Mouse (Mus musculus) MEL (cell line): ENCODE data around the gene Usp49. TPM values are rescaled to one million over a fixed set of nuclear protein-coding genes. Genes with fewer than 3 reads are reported as not detected.
A peak's percentile ranks its signal among the peaks of the same experiment; 100 is the strongest.

Source experiments
- DNase-seq: peaks from one replicate; pipeline ENCODE4 v3.0.0; 2011; ENCODE audit warnings: low read depth, low spot score
- H3K27ac ChIP-seq: 2 replicates; pipeline ENCODE4 v1.5.1; 2012; ENCODE audit warnings: low read depth, mild to moderate bottlenecking, control low read depth, low read length, moderate library complexity; ENCODE audit not compliant: control insufficient read depth
- H3K27me3 ChIP-seq, 2 experiments: fragments of 150-350 bp in 1 of 2; sonication (generic) in 1 of 2; 2 replicates each; pipeline ENCODE4 v1.6.1; 2012; ENCODE audit warnings: low read length in 2 of 2, mild to moderate bottlenecking in 2 of 2, improper control_type of control experiment in 1 of 2, moderate library complexity in 1 of 2; ENCODE audit not compliant: insufficient read depth in 2 of 2, control insufficient read depth in 1 of 2
- H3K36me3 ChIP-seq, 2 experiments: 2 replicates each; pipeline ENCODE4 v1.6.1; 2012 to 2014; ENCODE audit warnings: low read length in 2 of 2, improper control_type of control experiment in 1 of 2, inconsistent platforms in 1 of 2, mild to moderate bottlenecking in 1 of 2; ENCODE audit not compliant: insufficient read depth in 2 of 2, control insufficient read depth in 1 of 2
- H3K4me1 ChIP-seq, 2 experiments: fragments of 150-350 bp in 1 of 2; sonication (generic) in 1 of 2; 2 replicates each; pipeline ENCODE4 v1.6.1; 2012; ENCODE audit warnings: low read length in 2 of 2, improper control_type of control experiment in 1 of 2, mild to moderate bottlenecking in 1 of 2; ENCODE audit not compliant: insufficient read depth in 2 of 2, control insufficient read depth in 1 of 2
- H3K4me3 ChIP-seq, 2 experiments: fragments of 150-350 bp in 1 of 2; sonication (generic) in 1 of 2; 2 replicates each; pipeline ENCODE4 v1.5.1; 2012; ENCODE audit warnings: low read depth in 2 of 2, low read length in 2 of 2, mild to moderate bottlenecking in 2 of 2, moderate library complexity in 2 of 2, control low read depth in 1 of 2, improper control_type of control experiment in 1 of 2; ENCODE audit not compliant: control insufficient read depth in 1 of 2, insufficient read depth in 1 of 2
- H3K79me2 ChIP-seq: 2 replicates; pipeline ENCODE4 v1.6.1; 2012; ENCODE audit warnings: mild to moderate bottlenecking, low read length, moderate library complexity; ENCODE audit not compliant: control insufficient read depth, poor library complexity, insufficient read depth
- H3K9ac ChIP-seq: 2 replicates; pipeline ENCODE4 v1.6.1; 2012; ENCODE audit warnings: low read depth, mild to moderate bottlenecking, control low read depth, low read length, moderate library complexity; ENCODE audit not compliant: control insufficient read depth, poor library complexity, severe bottlenecking
- H3K9me3 ChIP-seq: fragments of 150-350 bp; sonication (generic); replicated peaks from 2 replicates; pipeline ENCODE4 v1.6.1; 2012; ENCODE audit warnings: mild to moderate bottlenecking, low read length, improper control_type of control experiment, moderate library complexity; ENCODE audit not compliant: insufficient read depth
- E2F4 ChIP-seq: IDR thresholded peaks from 2 replicates; pipeline ENCODE4 v1.6.1; 2011; ENCODE audit warnings: low read depth, low read length, improper control_type of control experiment, borderline replicate concordance
- EP300 ChIP-seq, 2 experiments: IDR thresholded peaks; 2 replicates each; pipeline ENCODE4 v1.6.1; 2011; ENCODE audit warnings: improper control_type of control experiment in 2 of 2, low read length in 2 of 2, low read depth in 1 of 2, mild to moderate bottlenecking in 1 of 2
- ETS1 ChIP-seq: IDR thresholded peaks from 2 replicates; pipeline ENCODE4 v1.6.1; 2012; ENCODE audit warnings: low read depth, mild to moderate bottlenecking, inconsistent platforms, low read length, improper control_type of control experiment, moderate library complexity
- GABPA ChIP-seq: IDR thresholded peaks from 2 replicates; pipeline ENCODE4 v1.6.1; 2012; ENCODE audit warnings: low read depth, mild to moderate bottlenecking, inconsistent platforms, low read length, improper control_type of control experiment, moderate library complexity
- HCFC1 ChIP-seq: IDR thresholded peaks from 2 replicates; pipeline ENCODE4 v1.6.1; 2012; ENCODE audit warnings: low read depth, mild to moderate bottlenecking, inconsistent platforms, low read length, improper control_type of control experiment, moderate library complexity
- JUND ChIP-seq: IDR thresholded peaks from 2 replicates; pipeline ENCODE4 v1.6.1; 2011; ENCODE audit warnings: low read depth, mild to moderate bottlenecking, improper control_type of control experiment, low read length
- MAFK ChIP-seq: IDR thresholded peaks from 2 replicates; pipeline ENCODE4 v1.6.1; 2011; ENCODE audit warnings: low read depth, mild to moderate bottlenecking, low read length, improper control_type of control experiment, borderline replicate concordance
- MAX ChIP-seq: IDR thresholded peaks from 2 replicates; pipeline ENCODE4 v1.6.1; 2011; ENCODE audit warnings: low read length, improper control_type of control experiment
- SMC3 ChIP-seq: IDR thresholded peaks from 2 replicates; pipeline ENCODE4 v1.6.1; 2011; ENCODE audit warnings: low read depth, low read length, improper control_type of control experiment
- USF2 ChIP-seq, 2 experiments: IDR thresholded peaks; 2 replicates each; pipeline ENCODE4 v1.6.1; 2011 to 2012; ENCODE audit warnings: improper control_type of control experiment in 2 of 2, low read length in 2 of 2, borderline replicate concordance in 1 of 2, inconsistent platforms in 1 of 2, low read depth in 1 of 2, mild to moderate bottlenecking in 1 of 2; ENCODE audit not compliant: insufficient read depth in 1 of 2
- ZC3H11A ChIP-seq: IDR thresholded peaks from 2 replicates; pipeline ENCODE4 v1.6.1; 2012; ENCODE audit warnings: low read depth, mild to moderate bottlenecking, inconsistent platforms, low read length, improper control_type of control experiment
- polyA plus RNA-seq, 2 experiments: library from polyadenylated mRNA; stranded (reverse) in 1 of 2; unstranded in 1 of 2; fragments of >175 nt in 1 of 2; fragments of >200 nt in 1 of 2; gene quantifications; 2 replicates each; pipeline versions ENCODE4 v1.2.1 to v1.2.4; 2012; ENCODE audit warnings: low replicate concordance in 2 of 2, low read depth in 1 of 2; ENCODE audit not compliant: insufficient read length in 2 of 2, insufficient read depth in 1 of 2, missing spikeins in 1 of 2
- total RNA-seq: library from RNA; depleted of rRNA; stranded (reverse); fragments of 300-350 nt; gene quantifications from 2 replicates; pipeline ENCODE4 v1.2.3, GENCODE M21; 2012

Usp49 gene
- total and polyA plus RNA-seq, 3 experiments: 5.2 to 16.1 TPM; not detected in 1

- TF ChIP-seq E2F4 (no peak), HCFC1 (peak; percentile 37; the same call in 1 of the 2 replicates), EP300 (IDR thresholded peaks at IDR 0.05; ENCODE audit: low read depth in 1 of 2, low read length in 2 of 2) (peak; percentile 71 to 87), ETS1 (peak; percentile 97)
- TF ChIP-seq, all 39 proteins: peak for 18
These were observed 35.0 kb upstream of the Usp49 start (continued) for GRCm38 (mm10) chr17:47595248-47596161.

DNA sequence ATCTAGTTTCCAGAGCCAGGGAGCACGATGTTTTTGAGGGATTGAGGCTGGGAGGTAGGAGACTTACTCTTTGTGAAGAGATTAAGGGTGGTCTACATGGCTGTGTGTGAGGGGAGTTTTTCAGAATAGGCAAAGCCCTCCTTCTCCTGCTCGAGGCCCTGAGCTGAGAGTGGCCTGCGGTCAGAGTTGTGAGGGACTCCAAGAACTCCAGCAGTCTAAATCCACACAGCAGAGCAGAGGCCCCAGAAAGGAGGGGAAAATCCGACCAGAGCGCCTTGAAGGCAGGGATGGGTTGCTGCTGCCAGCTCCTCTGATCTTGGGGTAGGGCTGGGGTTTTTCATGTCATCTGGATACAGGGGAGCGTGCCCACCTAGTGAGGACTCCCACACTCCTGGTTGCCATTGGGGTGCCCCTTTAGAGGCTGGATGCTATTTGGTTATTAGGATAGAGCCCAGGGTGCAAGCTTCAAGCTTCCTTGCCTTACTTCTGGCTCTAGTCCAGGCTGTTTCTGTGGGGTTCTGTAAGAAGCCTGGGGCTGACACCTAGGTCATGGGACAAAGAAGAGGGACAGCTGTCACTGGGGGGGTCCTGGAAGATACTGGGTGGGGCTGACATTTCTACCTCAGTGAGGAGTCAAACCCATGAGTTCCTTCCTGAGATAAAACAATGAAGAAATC lies 34.2 kb upstream of the Usp49 start:
- peaks cover 28% of the 10 kb centered on the region for H3K79me2 ChIP-seq
- H3K27ac ChIP-seq: peak overlapping the region; percentile 98
- TF ChIP-seq ZC3H11A: no peak
- no peak for TF ChIP-seq USF2 (IDR thresholded peaks at IDR 0.05; ENCODE audit: borderline replicate concordance in 1 of 2, insufficient read depth in 1 of 2, low read depth in 1 of 2, low read length in 2 of 2)
- H3K4me1 ChIP-seq: peaks cover 24 to 72% of the 10 kb centered on the region in 2 experiments
- peak overlapping the region; percentile 20 to 86 for H3K4me3 ChIP-seq
- peaks cover 0 to 62% of the 10 kb centered on the region in 2 experiments; a peak in 2 of 4 replicates for H3K36me3 ChIP-seq
- H3K27me3 ChIP-seq: no peaks in the 10 kb centered on the region
- H3K9ac ChIP-seq: peak overlapping the region; percentile 92
- H3K9me3 ChIP-seq: no peaks in the 10 kb centered on the region
- peak; percentile 58 for DNase-seq

GRCm38 (mm10) chr17:47596839-47597164 lies 33.7 kb upstream of the Usp49 start:
- H3K4me1 ChIP-seq: peaks cover 20 to 67% of the 10 kb centered on the region in 2 experiments
- peak overlapping the region; percentile 98 for H3K27ac ChIP-seq
- no peak for TF ChIP-seq MAX
- TF ChIP-seq EP300 (IDR thresholded peaks at IDR 0.05; ENCODE audit: low read depth in 1 of 2, low read length in 2 of 2): no peak
- TF ChIP-seq USF2 (IDR thresholded peaks at IDR 0.05; ENCODE audit: borderline replicate concordance in 1 of 2, insufficient read depth in 1 of 2, low read depth in 1 of 2, low read length in 2 of 2): no peak
- no peak; the same call in 1 of the 2 replicates for TF ChIP-seq SMC3
- no peak for TF ChIP-seq MAFK
- TF ChIP-seq JUND: no peak
- TF ChIP-seq GABPA: no peak
- no peak for TF ChIP-seq HCFC1
- TF ChIP-seq, all 39 proteins: peak for 0
- Histone ChIP-seq H3K36me3 (peaks cover 0 to 57% of the 10 kb centered on the region in 2 experiments; a peak in 2 of 4 replicates), H3K4me3 (no peak overlapping the region), H3K79me2 (peaks cover 28% of the 10 kb centered on the region), H3K9ac (peak overlapping the region; percentile 92; the same call in 1 of the 2 replicates), H3K27me3 (no peaks in the 10 kb centered on the region), H3K9me3 (no peaks in the 10 kb centered on the region)
- DNase-seq: no peak
